Mouse (Mus musculus): ENCODE results near the gene Cda.

Gene Cda

DNA sequence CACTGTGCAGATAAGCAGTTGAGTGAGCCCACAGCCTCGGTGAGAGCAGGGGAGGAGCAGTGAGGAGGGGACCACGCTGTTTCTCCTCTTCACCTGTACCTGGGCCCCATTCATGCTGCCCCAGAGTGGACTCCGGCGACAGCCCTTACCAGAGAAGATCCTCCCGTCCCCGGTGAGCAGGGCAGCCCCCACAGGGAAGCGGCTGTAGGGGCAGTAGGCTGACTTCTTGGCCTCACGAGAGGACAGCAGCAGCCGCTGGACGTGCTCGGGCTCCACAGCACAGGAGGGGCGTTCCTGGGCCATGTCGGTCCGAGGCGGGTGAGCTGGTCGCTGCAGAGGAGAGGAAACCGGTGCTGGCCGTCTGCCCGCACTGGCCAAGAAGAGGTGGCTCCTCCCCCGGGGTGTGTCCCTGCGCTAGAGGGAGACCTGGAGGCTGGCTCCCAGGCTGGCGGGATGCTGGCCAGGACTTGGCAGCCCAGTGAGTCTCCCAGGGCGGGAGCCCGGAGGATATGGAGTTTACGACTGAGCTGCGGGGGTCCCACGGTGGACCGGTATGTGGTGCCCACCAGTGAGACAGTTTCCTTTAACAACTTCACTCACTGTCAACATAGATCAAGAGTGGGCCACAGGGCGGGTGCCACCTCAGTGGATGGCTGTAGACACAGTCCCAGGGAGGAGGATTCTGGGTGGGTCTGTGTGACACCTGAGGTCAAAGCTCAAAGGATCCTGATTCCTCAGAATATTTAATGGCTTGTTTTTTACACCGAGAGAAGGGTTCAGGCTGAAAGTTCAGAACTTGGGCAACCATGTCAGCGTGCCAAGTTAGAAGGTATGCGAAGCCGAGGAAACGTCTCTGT lies at the start of gene Cda:
Cda (minus strand) TSS at position 352 of the 857 bp plus-strand sequence.
- peak in 1 of 2 experiments; percentile 24 for DNase-seq (ENCODE audit: low spot score in 2 of 2)

GRCm38 (mm10) chr4:138416414-138416813 lies 48.6 kb upstream of the Cda start:
- DNase-seq (ENCODE audit: low spot score in 2 of 2): no peak

- DNase-seq (ENCODE audit: low spot score in 2 of 2): no peak
These were observed 48.2 kb upstream of the Cda start for GRCm38 (mm10) chr4:138415991-138416390.

- peak; percentile 38 to 61 for DNase-seq (ENCODE audit: low spot score in 2 of 2)
These were observed 46.9 kb upstream of the Cda start for GRCm38 (mm10) chr4:138414725-138415124.

- DNase-seq (ENCODE audit: low spot score in 2 of 2): no peak
These were observed 43.8 kb upstream of the Cda start for GRCm38 (mm10) chr4:138411504-138412121.

GRCm38 (mm10) chr4:138411011-138411410 lies 43.2 kb upstream of the Cda start:
- DNase-seq (ENCODE audit: low spot score in 2 of 2): no peak

- no peak for DNase-seq (ENCODE audit: low spot score in 2 of 2)
These were observed 39.8 kb upstream of the Cda start for GRCm38 (mm10) chr4:138407479-138408194.

DNA sequence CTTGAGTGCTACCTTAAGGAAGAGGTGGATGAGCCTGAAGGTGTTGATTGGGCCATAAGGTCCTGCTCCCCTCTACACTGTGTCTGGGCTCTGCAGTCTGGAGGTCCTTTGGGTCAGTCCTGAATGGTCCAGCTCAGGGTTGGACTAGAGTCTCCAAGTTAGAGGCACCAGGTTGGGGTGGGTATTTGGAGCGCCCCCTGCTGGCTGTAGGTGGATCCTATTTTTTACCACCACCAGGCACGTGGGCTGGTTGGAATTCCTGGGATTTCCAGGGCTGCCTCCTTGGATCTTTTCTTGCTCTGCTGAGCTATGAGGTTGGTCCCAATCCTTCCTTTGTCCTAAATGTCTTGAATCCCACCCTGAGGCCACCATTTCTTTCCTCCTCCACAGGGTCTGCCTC lies 37.0 kb upstream of the Cda start:
- no peak for DNase-seq (ENCODE audit: low spot score in 2 of 2)

DNA sequence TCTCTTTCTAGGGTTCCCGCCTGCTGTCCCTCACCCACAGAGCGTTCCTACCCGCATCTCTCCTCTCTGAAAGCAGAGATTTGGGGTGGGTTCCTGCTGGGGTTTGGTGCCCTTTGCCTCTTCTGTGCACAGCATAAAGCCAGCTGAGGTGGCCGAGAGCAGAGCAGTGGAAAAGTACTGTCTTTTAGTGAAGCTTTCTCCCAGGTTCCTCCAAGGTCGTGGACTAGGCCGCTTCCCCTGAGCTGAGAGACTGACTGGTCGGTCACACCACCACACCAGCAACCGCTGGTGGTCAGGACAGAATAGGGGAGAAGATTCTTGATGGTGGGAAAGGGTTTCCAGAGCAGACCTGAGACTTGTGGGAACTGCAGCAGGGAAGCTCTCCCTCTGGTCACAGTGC lies 28.9 kb upstream of the Cda start:
- no peak for DNase-seq (ENCODE audit: low spot score in 2 of 2)

GRCm38 (mm10) chr4:138395971-138396645 lies 28.3 kb upstream of the Cda start, which contains the start of gene Fam43b:
TSS of gene Fam43b (minus strand) at chr4:138396528.
- peak; percentile 72 to 76 for DNase-seq (ENCODE audit: low spot score in 2 of 2)

GRCm38 (mm10) chr4:138395087-138395970 lies 27.5 kb upstream of the Cda start:
- DNase-seq (ENCODE audit: low spot score in 2 of 2): peak; percentile 40 to 56

DNA sequence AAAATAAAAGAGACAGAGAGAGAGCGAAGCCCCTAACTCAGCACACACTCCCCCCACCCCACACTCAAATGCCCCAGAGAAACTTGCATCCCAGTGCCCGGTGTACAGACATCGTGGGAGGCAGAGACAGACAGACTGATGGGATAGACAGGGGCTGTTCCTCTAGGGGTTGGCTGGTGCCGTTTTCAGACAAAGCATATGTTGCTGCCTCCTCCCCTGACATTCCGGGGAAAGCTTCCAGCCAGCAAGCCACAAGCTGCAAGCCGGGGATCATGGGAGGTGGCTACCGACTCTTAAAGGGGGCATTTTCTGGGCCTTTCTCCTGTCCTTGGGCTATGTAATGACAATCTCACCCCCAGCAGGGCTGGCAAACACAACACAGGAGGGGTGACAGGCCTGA lies 25.9 kb upstream of the Cda start:
- DNase-seq (ENCODE audit: low spot score in 2 of 2): no peak

DNA sequence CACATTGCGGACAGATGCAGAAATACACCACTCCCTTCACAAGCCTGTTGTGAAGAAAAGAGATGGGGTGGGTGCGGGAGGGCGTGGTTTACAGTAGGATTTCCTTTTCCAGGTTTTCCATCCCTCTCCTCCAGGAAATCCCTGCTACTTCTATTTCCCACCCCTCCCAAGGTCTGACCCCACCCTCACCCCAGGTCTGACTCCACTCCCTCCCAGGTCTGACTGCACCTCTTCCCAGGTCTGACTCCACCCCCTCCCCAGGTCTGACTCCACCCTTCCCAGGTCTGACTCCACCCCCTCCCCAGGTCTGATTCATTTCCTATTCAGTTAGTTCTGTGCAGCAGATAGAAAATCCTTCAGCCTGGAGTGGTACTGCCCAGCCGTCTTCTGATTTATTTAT lies 16.0 kb upstream of the Cda start:
- DNase-seq (ENCODE audit: low spot score in 2 of 2): no peak

DNA sequence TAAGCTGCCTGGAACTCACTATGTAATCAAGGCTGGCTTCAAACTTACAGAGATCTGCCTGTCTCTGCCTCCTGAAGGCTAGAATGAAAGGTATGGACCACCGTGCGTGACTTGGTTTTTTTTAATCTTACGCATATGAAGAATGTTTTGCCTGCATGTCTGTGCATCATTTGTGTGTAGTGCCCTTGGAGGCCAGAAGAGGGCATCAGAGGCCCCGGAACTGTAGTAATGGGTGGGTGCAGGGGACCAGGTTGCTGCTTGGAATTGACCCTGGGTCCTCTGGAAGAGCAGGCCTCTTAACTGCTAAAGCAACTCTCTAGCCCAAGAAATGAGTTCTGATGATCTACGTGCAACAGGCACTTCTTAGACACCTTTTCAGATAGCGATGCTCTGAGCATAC lies 14.7 kb upstream of the Cda start:
- DNase-seq (ENCODE audit: low spot score in 2 of 2): no peak

- DNase-seq (ENCODE audit: low spot score in 2 of 2): no peak
These were observed 12.4 kb upstream of the Cda start for GRCm38 (mm10) chr4:138380132-138380689.

- peak in 1 of 2 experiments; percentile 60 for DNase-seq (ENCODE audit: low spot score in 2 of 2)
These were observed 11.5 kb upstream of the Cda start for GRCm38 (mm10) chr4:138379091-138379840.

- DNase-seq (ENCODE audit: low spot score in 2 of 2): no peak
These were observed 9.7 kb upstream of the Cda start for GRCm38 (mm10) chr4:138377526-138377925.

GRCm38 (mm10) chr4:138375117-138375516 lies 7.3 kb upstream of the Cda start:
- no peak for DNase-seq (ENCODE audit: low spot score in 2 of 2)

- no peak for DNase-seq (ENCODE audit: low spot score in 2 of 2)
These were observed 3.3 kb upstream of the Cda start for GRCm38 (mm10) chr4:138370996-138371516.
